ENCODE assay signal across 18 mouse cellular contexts in the genomic region with DNA sequence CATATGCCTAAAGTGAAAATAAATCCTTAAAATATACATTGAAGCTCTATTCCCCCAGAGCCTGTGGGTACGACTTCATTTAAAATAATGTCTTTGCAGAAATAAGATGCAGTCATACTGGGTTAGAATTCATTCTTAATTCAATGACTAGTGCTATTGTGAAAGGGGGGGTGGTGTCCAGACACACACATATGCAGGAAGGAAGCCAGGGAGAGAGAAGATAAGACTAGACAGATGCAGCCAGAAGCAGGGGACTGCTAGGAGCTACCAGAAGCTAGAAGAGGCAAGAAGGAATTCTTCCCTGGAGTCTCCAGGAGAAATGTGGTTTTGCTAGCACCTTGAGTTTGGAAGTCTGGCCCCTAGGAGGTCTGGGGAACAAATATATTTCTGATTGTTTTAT.
"Had no signal": no experiment of that assay in that cellular context is flagged by ENCODE, and none has a peak within 500 bp of the region (broad histone marks: within the 10 kb centered on the region; RNA-seq: fewer than 3 reads in every experiment).

No protein-coding gene starts in this region.

- DNase-seq: kidney, adult 11 months; kidney, adult 8-10 months; kidney, postnatal 10 days; kidney, postnatal 36 days; layer of hippocampus, postnatal 36 days; liver, embryonic 13.5 days; lung, adult 2 months; midbrain, embryonic 14.5 days; right cerebral cortex, postnatal 14 days; right cerebral cortex, postnatal 4 days; thymus, adult 2 months; thymus, postnatal 14 days; thymus, postnatal 4 days had no signal

- H3K4me3 ChIP-seq: kidney, embryonic 15.5 days; left cerebral cortex, adult 2 months; liver, embryonic 13.5 days had no signal

- H3K4me2 ChIP-seq: kidney, embryonic 15.5 days; liver, embryonic 13.5 days; midbrain, embryonic 11.5 days had no signal

- H3K27ac ChIP-seq: kidney, embryonic 15.5 days; left cerebral cortex, adult 2 months; liver, embryonic 13.5 days; macrophage; stomach, postnatal 0 days had no signal

- H3K9ac ChIP-seq: kidney, embryonic 15.5 days; liver, embryonic 13.5 days had no signal

- H3K27me3 ChIP-seq: kidney, embryonic 15.5 days had no signal

- H3K9me3 ChIP-seq: kidney, embryonic 15.5 days; liver, embryonic 13.5 days had no signal

- H3K36me3 ChIP-seq: kidney, embryonic 15.5 days; liver, embryonic 13.5 days had no signal
